Mouse (Mus musculus) liver, embryonic 15.5 days (tissue): ENCODE measurements around the gene Alg10b. TPM values are rescaled to one million over a fixed set of nuclear protein-coding genes. Genes with fewer than 3 reads are reported as not detected.
"Not testable (repeated sequence)": the region's sequence is repeated elsewhere in the genome, so short reads cannot be mapped to it uniquely, and the experiment has no call there.

ENCODE experiments used
- ATAC-seq: fragments of 200-750 bp; cut with Nextera tagmentation; 2 replicates; pipeline ENCODE4 v1.8.0; 2017; ENCODE audit warnings: moderate number of reproducible peaks, mild to moderate bottlenecking, moderate library complexity; ENCODE audit not compliant: insufficient read depth
- H3K27ac ChIP-seq: fragments of 300-500 bp; sonication (generic); replicated peaks from 2 replicates; pipeline ENCODE4 v1.5.1; 2015; ENCODE audit warnings: mild to moderate bottlenecking, inconsistent platforms
- H3K27me3 ChIP-seq: fragments of 300-500 bp; sonication (generic); 2 replicates; pipeline ENCODE4 v1.6.1; 2015; ENCODE audit warnings: mild to moderate bottlenecking, inconsistent platforms
- H3K36me3 ChIP-seq: fragments of 300-500 bp; sonication (generic); replicated peaks from 2 replicates; pipeline ENCODE4 v1.6.1; 2015; ENCODE audit warnings: moderate library complexity, mild to moderate bottlenecking, inconsistent platforms
- H3K4me1 ChIP-seq: fragments of 300-500 bp; sonication (generic); replicated peaks from 2 replicates; pipeline ENCODE4 v1.6.1; 2015; ENCODE audit warnings: inconsistent platforms
- H3K4me2 ChIP-seq: fragments of 300-500 bp; sonication (generic); 2 replicates; pipeline ENCODE4 v1.6.1; 2015; ENCODE audit warnings: moderate library complexity, mild to moderate bottlenecking, inconsistent platforms
- H3K4me3 ChIP-seq: fragments of 300-500 bp; sonication (generic); replicated peaks from 2 replicates; pipeline ENCODE4 v1.5.1; 2015; ENCODE audit warnings: mild to moderate bottlenecking, inconsistent platforms
- H3K9ac ChIP-seq: fragments of 300-500 bp; sonication (generic); 2 replicates; pipeline ENCODE4 v1.6.1; 2015; ENCODE audit warnings: moderate library complexity, mild to moderate bottlenecking, inconsistent platforms
- H3K9me3 ChIP-seq: fragments of 300-500 bp; sonication (generic); replicated peaks from 2 replicates; pipeline ENCODE4 v1.6.1; 2016; ENCODE audit warnings: inconsistent platforms
- WGBS: fragments of 180-500 bp; shearing (Covaris S2); methylation state at CpG from one replicate; pipeline ENCODE4 v1.1.7; 2015; ENCODE audit warnings: mixed read lengths; ENCODE audit not compliant: insufficient replicate concordance; 5-methylcytosine and 5-hydroxymethylcytosine counted together
- polyA plus RNA-seq: library from polyadenylated mRNA; unstranded; fragments of >200 nt; fragmentation: Nextera tagmentation; extraction: Ambion mirVana; gene quantifications from 2 replicates; pipeline ENCODE4 v1.2.1, GENCODE M21; 2015

Alg10b gene
- 6.4 and 6.7 TPM in 2 replicates for polyA plus RNA-seq

DNA sequence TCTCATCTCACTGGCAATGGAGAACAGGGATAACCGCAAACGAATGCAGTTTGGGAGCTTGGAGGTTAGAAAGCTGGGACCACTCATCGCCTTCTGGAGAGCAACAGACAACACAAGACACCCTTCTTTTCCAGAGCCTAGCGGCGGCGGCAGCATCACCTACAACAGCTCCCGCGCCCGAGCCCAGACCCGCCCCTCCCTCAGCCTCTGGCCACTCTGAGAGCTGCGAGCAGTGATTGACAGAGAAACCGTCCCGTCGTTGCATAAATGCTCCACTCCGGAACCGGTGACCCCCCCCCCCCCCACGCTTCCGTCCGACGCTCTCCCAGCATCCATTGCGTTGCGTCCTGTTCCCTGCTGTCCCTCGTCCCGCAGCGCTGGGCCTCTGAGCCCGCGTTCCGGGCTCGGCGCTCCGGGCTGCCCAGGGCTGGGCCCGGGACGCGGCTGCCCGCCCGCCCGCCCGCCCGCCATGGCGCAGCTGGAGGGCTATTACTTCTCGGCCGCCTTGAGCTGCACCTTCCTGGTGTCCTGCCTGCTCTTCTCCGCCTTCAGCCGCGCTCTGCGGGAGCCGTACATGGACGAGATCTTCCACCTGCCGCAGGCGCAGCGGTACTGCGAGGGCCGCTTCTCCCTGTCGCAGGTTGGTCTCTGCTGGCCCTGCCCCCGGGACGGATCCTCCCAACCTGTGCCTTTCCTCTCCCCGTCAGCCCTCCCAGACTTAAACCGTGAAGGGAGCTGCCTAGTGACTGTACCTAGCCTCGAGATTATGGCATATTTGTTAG is at the start of gene Alg10b:
TSS of gene Alg10b (plus strand) at position 343 of the 782 bp plus-strand sequence.
- Histone ChIP-seq H3K9me3 (no peaks in the 10 kb centered on the region), H3K9ac (peak within 1 kb of the TSS; percentile 85), H3K36me3 (peaks cover 24% of the 10 kb centered on the region), H3K4me3 (peak within 1 kb of the TSS; percentile 77), H3K27me3 (no peaks in the 10 kb centered on the region), H3K27ac (peak within 1 kb of the TSS; percentile 84), H3K4me1 (peaks cover 16% of the 10 kb centered on the region), H3K4me2 (peak within 1 kb of the TSS; percentile 80)
- under 1% methylated on average over 57 of the region's 59 CpGs for WGBS
- ATAC-seq: peak; percentile 96

DNA sequence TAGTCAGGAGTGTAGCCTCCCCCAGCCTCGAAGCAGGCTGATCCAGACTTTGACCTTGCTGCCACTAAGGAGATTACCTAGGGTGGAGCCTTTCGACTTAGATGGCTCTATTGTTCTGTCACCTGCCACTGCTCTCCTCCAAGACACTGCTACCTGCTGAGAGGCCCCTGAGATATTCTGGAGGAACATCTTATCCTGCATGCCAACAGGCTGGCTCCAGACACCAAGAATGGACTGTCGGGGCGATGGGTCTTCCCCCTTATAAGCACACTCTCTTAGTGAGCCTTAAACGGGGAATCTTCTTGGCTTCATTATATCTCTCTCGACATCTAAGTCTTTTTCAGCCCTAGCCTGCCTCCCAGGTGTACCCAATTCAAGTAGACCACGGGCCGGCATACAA is 41.0 kb upstream of the Alg10b start:
- not testable (repeated sequence) for H3K27ac ChIP-seq, H3K4me3 ChIP-seq, H3K36me3 ChIP-seq, H3K4me2 ChIP-seq, H3K9ac ChIP-seq, H3K4me1 ChIP-seq, H3K9me3 ChIP-seq, ATAC-seq, H3K27me3 ChIP-seq
- WGBS: 61% methylated on average over 8 of the region's 8 CpGs

DNA sequence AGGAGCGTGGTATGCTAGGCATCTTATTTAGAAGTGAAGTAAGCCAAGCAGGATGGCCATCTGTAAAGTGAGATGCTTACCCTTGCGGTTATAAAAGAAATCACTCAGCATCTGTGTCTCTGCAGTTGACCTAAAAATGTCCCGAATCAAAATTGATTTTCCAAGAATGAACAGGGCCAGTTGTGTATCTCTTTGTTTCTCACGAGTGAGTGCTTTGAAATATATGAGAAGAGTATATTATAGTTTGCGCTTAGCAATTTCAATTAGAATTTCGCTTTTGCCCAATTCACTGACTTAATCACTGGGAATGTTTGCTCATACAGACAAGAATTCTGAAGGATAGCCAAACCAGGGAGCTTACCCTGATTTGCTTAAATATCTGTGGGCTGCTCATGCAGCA is 40.6 kb upstream of the Alg10b start:
- H3K27me3 ChIP-seq: no peaks in the 10 kb centered on the region
- no peak overlapping the region for H3K4me2 ChIP-seq
- no peak overlapping the region for H3K27ac ChIP-seq
- no peak overlapping the region for H3K9ac ChIP-seq
- 72% methylated on average over 6 of the region's 6 CpGs for WGBS
- H3K4me3 ChIP-seq: no peak overlapping the region
- no peaks in the 10 kb centered on the region for H3K4me1 ChIP-seq
- no peaks in the 10 kb centered on the region for H3K36me3 ChIP-seq
- H3K9me3 ChIP-seq: no peaks in the 10 kb centered on the region
- no peak for ATAC-seq

DNA sequence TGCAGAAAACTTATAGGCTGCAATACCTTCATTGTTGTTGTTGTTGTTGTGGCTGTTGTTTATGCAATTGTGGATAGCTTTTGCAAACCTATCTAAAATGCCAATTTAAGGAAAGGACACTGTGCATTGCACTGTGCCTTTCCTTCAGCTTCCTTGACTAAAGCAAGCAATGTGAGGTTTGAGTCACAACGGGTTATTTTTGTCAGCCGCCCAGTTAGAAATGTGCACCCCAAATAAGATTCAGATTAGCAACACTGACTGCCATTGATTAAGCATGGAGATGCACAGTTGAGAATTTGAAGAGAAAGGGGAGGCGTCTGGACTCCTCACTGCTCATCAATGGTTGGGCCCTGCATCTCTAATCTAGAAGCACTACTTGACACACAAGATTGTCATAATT is 39.4 kb upstream of the Alg10b start:
- Histone ChIP-seq H3K9ac (no peak overlapping the region), H3K27me3 (no peaks in the 10 kb centered on the region), H3K9me3 (no peaks in the 10 kb centered on the region), H3K4me1 (no peaks in the 10 kb centered on the region), H3K36me3 (no peaks in the 10 kb centered on the region), H3K4me3 (no peak overlapping the region), H3K27ac (no peak overlapping the region), H3K4me2 (no peak overlapping the region)
- no peak for ATAC-seq
- 62% methylated on average over 3 of the region's 3 CpGs for WGBS

DNA sequence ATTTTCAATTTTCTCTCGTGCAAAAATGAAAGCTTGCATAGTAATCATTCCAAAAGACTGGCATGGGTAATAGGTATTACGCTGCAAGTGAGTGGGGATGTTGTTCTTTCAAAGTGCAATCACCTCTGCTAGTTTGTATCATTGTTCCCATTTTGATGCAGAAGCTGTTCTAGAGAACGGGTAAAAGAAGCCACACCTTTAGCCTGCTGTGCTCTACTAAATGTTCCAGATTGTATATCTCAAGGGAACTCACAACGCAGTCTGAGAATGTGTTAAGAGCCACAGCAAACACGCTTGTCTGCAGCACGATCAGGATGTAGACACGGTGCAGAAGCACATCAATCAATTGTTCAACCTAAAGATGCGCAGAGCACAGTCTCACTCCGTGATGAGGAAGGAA is 34.6 kb upstream of the Alg10b start:
- no peak overlapping the region for H3K4me3 ChIP-seq
- H3K4me1 ChIP-seq: no peaks in the 10 kb centered on the region
- no peak overlapping the region for H3K9ac ChIP-seq
- H3K9me3 ChIP-seq: no peaks in the 10 kb centered on the region
- no peak overlapping the region for H3K4me2 ChIP-seq
- no peaks in the 10 kb centered on the region for H3K27me3 ChIP-seq
- ATAC-seq: no peak
- WGBS: 37% methylated on average over 9 of the region's 9 CpGs
- no peaks in the 10 kb centered on the region for H3K36me3 ChIP-seq
- no peak overlapping the region for H3K27ac ChIP-seq

DNA sequence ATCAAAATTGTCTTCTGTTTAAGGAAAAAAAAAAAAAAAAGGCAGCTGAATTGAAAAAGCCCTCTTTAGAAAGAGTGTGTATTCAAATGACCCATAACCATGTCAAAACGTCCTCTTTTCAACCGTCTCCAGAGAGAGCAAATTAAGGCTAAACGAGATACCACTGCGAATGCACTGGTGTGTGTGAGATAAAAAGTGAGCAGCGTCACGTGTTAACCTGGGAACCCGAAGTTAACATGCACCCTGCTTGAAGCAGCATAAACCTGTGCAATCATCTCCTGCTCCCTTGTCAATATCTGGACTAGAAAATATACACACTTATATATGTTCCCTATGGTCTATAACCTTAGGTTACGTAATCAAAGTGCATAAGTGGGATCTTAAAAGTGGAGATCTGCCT is 10.2 kb upstream of the Alg10b start:
- no peak overlapping the region for H3K4me2 ChIP-seq
- ATAC-seq: no peak
- no peaks in the 10 kb centered on the region for H3K9me3 ChIP-seq
- no peak overlapping the region for H3K9ac ChIP-seq
- H3K27me3 ChIP-seq: no peaks in the 10 kb centered on the region
- WGBS: 59% methylated on average over 8 of the region's 8 CpGs
- no peak overlapping the region for H3K4me3 ChIP-seq
- H3K4me1 ChIP-seq: no peaks in the 10 kb centered on the region
- no peaks in the 10 kb centered on the region for H3K36me3 ChIP-seq
- no peak overlapping the region for H3K27ac ChIP-seq

DNA sequence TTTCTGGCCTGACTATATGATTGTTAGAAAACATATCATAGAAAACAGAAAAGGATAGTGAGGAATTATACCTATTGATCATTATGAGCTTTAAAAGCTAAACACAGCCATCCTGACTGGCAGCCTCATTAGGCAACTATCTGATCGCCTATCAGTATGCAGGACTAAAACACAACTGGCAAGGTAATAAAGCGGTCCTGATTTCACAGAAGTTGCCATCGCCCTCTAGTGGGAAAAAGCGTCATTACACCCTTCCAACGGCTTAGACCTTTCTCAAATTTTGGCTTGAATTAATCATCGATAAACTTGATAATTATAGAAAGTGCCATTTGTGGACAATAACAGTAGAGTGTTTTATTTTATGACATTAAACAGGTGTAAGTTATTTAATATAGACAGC is 9.2 kb upstream of the Alg10b start:
- Histone ChIP-seq H3K27me3 (no peaks in the 10 kb centered on the region), H3K4me1 (no peaks in the 10 kb centered on the region), H3K9ac (no peak overlapping the region), H3K4me2 (no peak overlapping the region), H3K4me3 (no peak overlapping the region), H3K9me3 (no peaks in the 10 kb centered on the region), H3K36me3 (no peaks in the 10 kb centered on the region), H3K27ac (no peak overlapping the region)
- ATAC-seq: no peak
- 16% methylated on average over 6 of the region's 6 CpGs for WGBS

DNA sequence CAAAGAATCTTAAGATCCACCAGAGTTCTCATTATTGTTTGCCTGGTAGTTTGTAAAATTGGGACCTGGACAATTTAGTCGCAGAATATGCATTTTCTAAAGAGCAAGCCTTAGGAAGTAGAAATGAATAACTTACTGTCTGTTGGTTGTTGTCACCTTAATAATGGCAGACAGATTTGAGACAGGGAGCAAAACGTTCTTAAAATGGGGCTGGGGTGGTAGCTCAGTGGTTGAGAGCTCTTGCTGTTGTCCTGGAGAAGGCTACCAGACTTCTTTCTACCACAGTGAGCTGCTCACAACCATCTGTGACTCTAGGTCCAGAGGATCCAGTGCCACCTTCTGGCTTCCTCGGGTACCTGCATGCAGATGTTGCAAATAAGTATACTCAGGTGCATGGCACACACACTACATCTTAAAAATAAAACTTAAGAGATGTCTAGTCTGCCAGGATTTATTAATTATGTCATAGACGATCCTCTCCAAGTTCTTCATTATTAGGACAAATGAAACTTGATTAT is 1.0 kb downstream of the Alg10b start:
- no peak overlapping the region for H3K27ac ChIP-seq
- H3K27me3 ChIP-seq: no peaks in the 10 kb centered on the region
- H3K9me3 ChIP-seq: no peaks in the 10 kb centered on the region
- 48% methylated on average over 4 of the region's 4 CpGs for WGBS
- no peak overlapping the region; the same call in 1 of the 2 replicates for H3K9ac ChIP-seq
- H3K4me1 ChIP-seq: peaks cover 16% of the 10 kb centered on the region
- ATAC-seq: no peak
- peak overlapping the region; percentile 77 for H3K4me3 ChIP-seq
- peaks cover 33% of the 10 kb centered on the region for H3K36me3 ChIP-seq
- H3K4me2 ChIP-seq: peak overlapping the region; percentile 80

DNA sequence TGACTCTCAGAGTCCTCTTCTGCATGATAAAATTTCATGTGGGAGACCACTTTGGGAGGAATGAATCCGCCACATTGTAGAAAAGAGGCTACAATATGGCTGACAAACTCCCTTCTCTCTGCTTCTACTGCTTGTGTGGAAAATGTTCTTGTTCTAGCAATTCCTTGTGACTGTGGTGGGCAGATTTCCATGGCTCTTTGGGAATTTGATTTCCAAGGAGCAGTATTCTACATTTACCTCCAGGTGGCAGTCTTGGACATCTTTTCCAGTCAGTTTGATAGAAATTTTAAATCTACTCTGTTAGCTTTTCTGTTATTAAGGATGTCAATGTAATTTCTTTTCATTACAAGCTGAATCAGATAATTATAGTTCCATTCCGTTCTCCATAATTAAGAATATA is 13.5 kb downstream of the Alg10b start:
- Histone ChIP-seq H3K27me3 (no peaks in the 10 kb centered on the region), H3K4me1 (no peaks in the 10 kb centered on the region), H3K9ac (no peak overlapping the region), H3K4me3 (no peak overlapping the region), H3K9me3 (no peaks in the 10 kb centered on the region), H3K27ac (no peak overlapping the region), H3K36me3 (0 out of 2 replicates have a peak, but pooled peaks cover 11% of the 10 kb centered on the region), H3K4me2 (no peak overlapping the region)
- no peak for ATAC-seq
- WGBS: 50% methylated on average over 2 of the region's 2 CpGs

DNA sequence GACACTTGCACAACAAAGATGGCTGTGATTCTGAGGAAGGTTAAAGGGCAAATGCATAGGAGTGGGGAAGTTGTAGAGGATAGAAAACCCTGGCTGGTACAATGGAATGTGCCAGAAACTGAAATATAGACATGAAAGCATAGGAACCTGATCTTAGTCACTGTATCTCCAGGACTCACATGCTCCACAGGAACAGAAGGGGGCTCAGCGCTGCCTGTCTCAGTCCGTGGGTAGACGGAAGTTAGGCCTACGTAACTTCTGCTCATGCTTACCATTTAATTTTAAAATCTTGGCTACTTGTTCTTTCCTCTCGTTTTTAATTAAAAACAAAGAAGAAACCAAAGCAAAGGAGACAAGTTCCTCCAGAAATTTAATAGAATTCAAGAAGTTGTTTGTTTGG is 20.0 kb downstream of the Alg10b start:
- no peaks in the 10 kb centered on the region for H3K9me3 ChIP-seq
- no peak overlapping the region for H3K4me2 ChIP-seq
- H3K9ac ChIP-seq: no peak overlapping the region
- no peak overlapping the region for H3K4me3 ChIP-seq
- H3K4me1 ChIP-seq: no peaks in the 10 kb centered on the region
- no peaks in the 10 kb centered on the region for H3K36me3 ChIP-seq
- H3K27me3 ChIP-seq: no peaks in the 10 kb centered on the region
- no peak overlapping the region for H3K27ac ChIP-seq
- 74% methylated on average over 5 of the region's 5 CpGs for WGBS
- no peak for ATAC-seq

DNA sequence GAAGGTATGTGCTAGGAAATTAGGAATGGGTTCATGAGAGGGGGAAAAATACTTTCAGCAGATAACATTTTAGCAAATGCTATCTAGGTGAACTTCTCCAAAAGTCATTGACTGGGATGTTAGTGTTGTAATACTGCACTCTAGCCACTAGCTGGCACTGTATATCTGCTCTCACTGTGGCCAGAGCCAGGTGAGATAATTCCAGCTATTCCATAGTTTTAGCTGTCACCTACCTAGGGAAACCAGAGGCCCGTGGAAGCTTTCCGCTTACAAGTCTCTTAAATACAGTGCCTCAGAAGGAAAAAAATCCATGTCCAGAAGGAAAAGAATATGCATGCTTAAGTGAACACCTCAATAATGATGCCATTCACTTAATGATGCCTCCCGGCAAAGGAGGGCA is 25.6 kb downstream of the Alg10b start:
- 47% methylated on average over 3 of the region's 3 CpGs for WGBS
- no peak overlapping the region for H3K9ac ChIP-seq
- ATAC-seq: no peak
- no peak overlapping the region for H3K4me3 ChIP-seq
- H3K36me3 ChIP-seq: no peaks in the 10 kb centered on the region
- no peak overlapping the region for H3K4me2 ChIP-seq
- H3K27me3 ChIP-seq: no peaks in the 10 kb centered on the region
- H3K9me3 ChIP-seq: no peaks in the 10 kb centered on the region
- no peak overlapping the region for H3K27ac ChIP-seq
- no peaks in the 10 kb centered on the region for H3K4me1 ChIP-seq

DNA sequence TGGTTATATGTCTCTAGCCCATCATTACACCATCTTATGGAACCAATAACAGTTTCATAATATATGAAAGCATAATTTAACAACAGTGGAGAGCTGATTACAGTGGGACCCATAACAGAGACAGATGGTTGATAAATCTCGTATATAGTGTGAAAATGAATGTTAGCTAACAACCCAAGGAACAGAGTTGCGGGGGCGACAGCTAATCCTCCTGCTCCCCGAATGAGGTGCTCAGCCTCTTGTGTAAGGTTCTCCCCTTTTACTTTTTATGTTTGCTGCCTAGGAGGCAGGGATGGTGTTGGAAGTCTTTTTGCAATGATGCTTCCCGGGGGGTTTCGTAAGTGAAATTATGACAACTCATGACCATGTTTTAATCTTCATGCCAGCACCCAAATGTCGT is 58.8 kb downstream of the Alg10b start:
- 65% methylated on average over 7 of the region's 7 CpGs for WGBS
- Histone ChIP-seq H3K4me2 (no peak overlapping the region), H3K36me3 (no peaks in the 10 kb centered on the region)

More for the DNA sequence above, 58.8 kb downstream of the Alg10b start:
- no peak overlapping the region for H3K27ac ChIP-seq
- no peak overlapping the region for H3K4me3 ChIP-seq
- no peaks in the 10 kb centered on the region for H3K27me3 ChIP-seq
- H3K4me1 ChIP-seq: no peaks in the 10 kb centered on the region
- no peak overlapping the region for H3K9ac ChIP-seq
- no peaks in the 10 kb centered on the region for H3K9me3 ChIP-seq
- ATAC-seq: no peak
